Mouse (Mus musculus) forebrain, embryonic 13.5 days (tissue): ENCODE data around the gene Cd86. TPM values are rescaled to one million over a fixed set of nuclear protein-coding genes. Genes with fewer than 3 reads are reported as not detected.

Experiments used
- ATAC-seq: fragments of 200-750 bp; cut with Nextera tagmentation; 2 replicates; pipeline ENCODE4 v1.8.0; 2017
- H3K27ac ChIP-seq: fragments of 300-500 bp; sonication (generic); 2 replicates; pipeline ENCODE4 v1.5.1; 2015; ENCODE audit warnings: inconsistent platforms, mild to moderate bottlenecking, moderate library complexity
- H3K27me3 ChIP-seq: fragments of 300-500 bp; sonication (generic); 2 replicates; pipeline ENCODE4 v1.6.1; 2015; ENCODE audit warnings: mild to moderate bottlenecking, inconsistent platforms
- H3K36me3 ChIP-seq: fragments of 300-500 bp; sonication (generic); 2 replicates; pipeline ENCODE4 v1.6.1; 2015; ENCODE audit warnings: mild to moderate bottlenecking, inconsistent platforms; ENCODE audit not compliant: poor library complexity, severe bottlenecking
- H3K4me1 ChIP-seq: fragments of 300-500 bp; sonication (generic); 2 replicates; pipeline ENCODE4 v1.6.1; 2015; ENCODE audit warnings: inconsistent platforms
- H3K4me2 ChIP-seq: fragments of 300-500 bp; sonication (generic); 2 replicates; pipeline ENCODE4 v1.6.1; 2015; ENCODE audit warnings: inconsistent platforms, mild to moderate bottlenecking, moderate library complexity
- H3K4me3 ChIP-seq: fragments of 300-500 bp; sonication (generic); 2 replicates; pipeline ENCODE4 v1.5.1; 2015; ENCODE audit warnings: mild to moderate bottlenecking, inconsistent platforms
- H3K9ac ChIP-seq: fragments of 300-500 bp; sonication (generic); 2 replicates; pipeline ENCODE4 v1.6.1; 2015; ENCODE audit warnings: mild to moderate bottlenecking, inconsistent platforms
- H3K9me3 ChIP-seq: fragments of 300-500 bp; sonication (generic); replicated peaks from 2 replicates; pipeline ENCODE4 v1.6.1; 2016; ENCODE audit warnings: inconsistent platforms
- WGBS: fragments of 180-500 bp; shearing (Covaris S2); methylation state at CpG from one replicate; pipeline ENCODE4 v1.1.7; 2015; 5-methylcytosine and 5-hydroxymethylcytosine counted together
- polyA plus RNA-seq: library from polyadenylated mRNA; unstranded; fragments of >200 nt; fragmentation: Nextera tagmentation; extraction: Ambion mirVana; gene quantifications from 2 replicates; pipeline ENCODE4 v1.2.1, GENCODE M21; 2015

Cd86 gene
- polyA plus RNA-seq = 0.77 and 0.85 TPM in 2 replicates

- H3K36me3 ChIP-seq = no peaks in the 10 kb centered on the region
- no peak within 1 kb of the TSS for H3K4me3 ChIP-seq
- H3K27me3 ChIP-seq = no peaks in the 10 kb centered on the region
- no peak within 1 kb of the TSS for H3K9ac ChIP-seq
- WGBS = 92% methylated on average over 13 of the region's 13 CpGs
- no peak for ATAC-seq
- no peak within 1 kb of the TSS for H3K4me2 ChIP-seq
- no peaks in the 10 kb centered on the region for H3K9me3 ChIP-seq
- H3K27ac ChIP-seq = no peak within 1 kb of the TSS
- H3K4me1 ChIP-seq = no peaks in the 10 kb centered on the region
Measured at GRCm38 (mm10) chr16:36665782-36666181, at the start of gene Cd86. TSS of gene Cd86 (minus strand) at chr16:36666081.

GRCm38 (mm10) chr16:36711760-36712159 lies 45.9 kb upstream of the Cd86 start:
- Histone ChIP-seq H3K36me3 (no peaks in the 10 kb centered on the region), H3K27ac (no peak overlapping the region), H3K4me2 (no peak overlapping the region), H3K27me3 (no peaks in the 10 kb centered on the region), H3K4me3 (no peak overlapping the region), H3K9me3 (no peaks in the 10 kb centered on the region; the same call in 1 of the 2 replicates), H3K9ac (no peak overlapping the region), H3K4me1 (no peaks in the 10 kb centered on the region)
- WGBS = 92% methylated on average over 12 of the region's 12 CpGs
- ATAC-seq = no peak

- Histone ChIP-seq H3K27me3 (no peaks in the 10 kb centered on the region), H3K4me1 (no peaks in the 10 kb centered on the region), H3K9ac (no peak overlapping the region), H3K4me3 (no peak overlapping the region), H3K27ac (no peak overlapping the region), H3K9me3 (no peaks in the 10 kb centered on the region; the same call in 1 of the 2 replicates), H3K36me3 (no peaks in the 10 kb centered on the region), H3K4me2 (no peak overlapping the region)
- WGBS = 100% methylated on average over 2 of the region's 2 CpGs
- no peak for ATAC-seq
Measured at GRCm38 (mm10) chr16:36710794-36711193, 44.9 kb upstream of the Cd86 start.

GRCm38 (mm10) chr16:36709405-36709804 lies 43.5 kb upstream of the Cd86 start:
- no peaks in the 10 kb centered on the region; the same call in 1 of the 2 replicates for H3K9me3 ChIP-seq
- H3K9ac ChIP-seq = no peak overlapping the region
- H3K27ac ChIP-seq = no peak overlapping the region
- H3K4me1 ChIP-seq = no peaks in the 10 kb centered on the region
- WGBS = 93% methylated on average over 17 of the region's 17 CpGs
- no peak for ATAC-seq
- no peak overlapping the region for H3K4me2 ChIP-seq
- no peak overlapping the region for H3K4me3 ChIP-seq
- no peaks in the 10 kb centered on the region for H3K36me3 ChIP-seq
- no peaks in the 10 kb centered on the region for H3K27me3 ChIP-seq

- no peaks in the 10 kb centered on the region for H3K4me1 ChIP-seq
- ATAC-seq = no peak
- no peaks in the 10 kb centered on the region; the same call in 1 of the 2 replicates for H3K9me3 ChIP-seq
- no peak overlapping the region for H3K4me3 ChIP-seq
- no peaks in the 10 kb centered on the region for H3K27me3 ChIP-seq
- H3K4me2 ChIP-seq = no peak overlapping the region
- no peaks in the 10 kb centered on the region for H3K36me3 ChIP-seq
- no peak overlapping the region for H3K9ac ChIP-seq
- no peak overlapping the region for H3K27ac ChIP-seq
- WGBS = 88% methylated on average over 7 of the region's 7 CpGs
Measured at GRCm38 (mm10) chr16:36708751-36709150, 42.9 kb upstream of the Cd86 start.

GRCm38 (mm10) chr16:36707702-36708423 lies 42.0 kb upstream of the Cd86 start:
- Histone ChIP-seq H3K27me3 (no peaks in the 10 kb centered on the region), H3K36me3 (no peaks in the 10 kb centered on the region), H3K9ac (no peak overlapping the region), H3K9me3 (no peaks in the 10 kb centered on the region; the same call in 1 of the 2 replicates), H3K27ac (no peak overlapping the region), H3K4me3 (no peak overlapping the region), H3K4me2 (no peak overlapping the region), H3K4me1 (no peaks in the 10 kb centered on the region)
- ATAC-seq = no peak
- WGBS = 61% methylated on average over 6 of the region's 6 CpGs

GRCm38 (mm10) chr16:36700484-36700883 lies 34.6 kb upstream of the Cd86 start:
- 0 out of 2 replicates have a peak, but pooled peaks cover 2% of the 10 kb centered on the region for H3K27me3 ChIP-seq
- H3K4me3 ChIP-seq = no peak overlapping the region
- ATAC-seq = no peak
- no peaks in the 10 kb centered on the region for H3K9me3 ChIP-seq
- no peaks in the 10 kb centered on the region for H3K36me3 ChIP-seq
- no peaks in the 10 kb centered on the region for H3K4me1 ChIP-seq
- no peak overlapping the region for H3K9ac ChIP-seq
- H3K4me2 ChIP-seq = no peak overlapping the region
- no peak overlapping the region for H3K27ac ChIP-seq
- WGBS = 86% methylated on average over 2 of the region's 2 CpGs

- ATAC-seq = no peak
- H3K9ac ChIP-seq = no peak overlapping the region
- no peak overlapping the region for H3K4me2 ChIP-seq
- H3K27ac ChIP-seq = no peak overlapping the region
- no peak overlapping the region for H3K4me3 ChIP-seq
- H3K4me1 ChIP-seq = peaks cover 6% of the 10 kb centered on the region
- no peaks in the 10 kb centered on the region for H3K9me3 ChIP-seq
- no peaks in the 10 kb centered on the region for H3K36me3 ChIP-seq
- 84% methylated on average over 8 of the region's 8 CpGs for WGBS
- peaks cover 28% of the 10 kb centered on the region for H3K27me3 ChIP-seq
Measured at GRCm38 (mm10) chr16:36697331-36697730, 31.4 kb upstream of the Cd86 start.

GRCm38 (mm10) chr16:36694798-36695290 lies 29.0 kb upstream of the Cd86 start:
- Histone ChIP-seq H3K9me3 (no peaks in the 10 kb centered on the region), H3K27ac (no peak overlapping the region), H3K4me3 (no peak overlapping the region), H3K4me2 (peak overlapping the region; percentile 80; the same call in 1 of the 2 replicates), H3K27me3 (peaks cover 28% of the 10 kb centered on the region), H3K9ac (no peak overlapping the region), H3K36me3 (no peaks in the 10 kb centered on the region), H3K4me1 (peaks cover 6% of the 10 kb centered on the region)
- ATAC-seq = no peak
- WGBS = 40% methylated on average over 9 of the region's 9 CpGs

GRCm38 (mm10) chr16:36693818-36694413 lies 28.0 kb upstream of the Cd86 start, which contains the start of gene Ildr1:
TSS of gene Ildr1 (plus strand) at chr16:36693978.
- WGBS = 2% methylated on average over 32 of the region's 40 CpGs
- no peaks in the 10 kb centered on the region for H3K9me3 ChIP-seq
- peak; percentile 45 for ATAC-seq
- peaks cover 6% of the 10 kb centered on the region for H3K4me1 ChIP-seq
- H3K9ac ChIP-seq = peak within 1 kb of the TSS; percentile 59
- peak within 1 kb of the TSS; percentile 80 for H3K4me2 ChIP-seq
- peak within 1 kb of the TSS; percentile 43 for H3K4me3 ChIP-seq
- H3K36me3 ChIP-seq = no peaks in the 10 kb centered on the region
- peaks cover 28% of the 10 kb centered on the region for H3K27me3 ChIP-seq
- H3K27ac ChIP-seq = no peak within 1 kb of the TSS

- Histone ChIP-seq H3K27ac (no peak overlapping the region), H3K9me3 (no peaks in the 10 kb centered on the region), H3K4me3 (no peak overlapping the region), H3K4me1 (peaks cover 6% of the 10 kb centered on the region), H3K9ac (no peak overlapping the region), H3K36me3 (no peaks in the 10 kb centered on the region), H3K27me3 (peaks cover 28% of the 10 kb centered on the region), H3K4me2 (no peak overlapping the region)
- 50% methylated on average over 3 of the region's 3 CpGs for WGBS
- ATAC-seq = no peak
Measured at GRCm38 (mm10) chr16:36691484-36691883, 25.6 kb upstream of the Cd86 start.

GRCm38 (mm10) chr16:36688076-36688475 lies 22.2 kb upstream of the Cd86 start:
- Histone ChIP-seq H3K4me2 (no peak overlapping the region), H3K9me3 (no peaks in the 10 kb centered on the region), H3K4me3 (no peak overlapping the region), H3K27me3 (peaks cover 5% of the 10 kb centered on the region), H3K9ac (no peak overlapping the region), H3K4me1 (no peaks in the 10 kb centered on the region), H3K36me3 (no peaks in the 10 kb centered on the region), H3K27ac (no peak overlapping the region)
- 94% methylated on average over 2 of the region's 2 CpGs for WGBS
- ATAC-seq = no peak
